Mouse (Mus musculus) E14TG2a.4 (cell line): ENCODE data around the gene Cuedc2.

Source experiments
- H3K27me3 ChIP-seq: 2 replicates; pipeline ENCODE4 v1.6.1; 2014; ENCODE audit warnings: low read length, control low read depth; ENCODE audit not compliant: insufficient read depth
- H3K36me3 ChIP-seq: 2 replicates; pipeline ENCODE4 v1.6.1; 2014; ENCODE audit warnings: low read length, control low read depth; ENCODE audit not compliant: insufficient read depth
- H3K4me1 ChIP-seq: replicated peaks from 2 replicates; pipeline ENCODE4 v1.6.1; 2014; ENCODE audit warnings: low read depth, low read length, control low read depth
- H3K4me3 ChIP-seq: replicated peaks from 2 replicates; pipeline ENCODE4 v1.5.1; 2014; ENCODE audit warnings: mild to moderate bottlenecking, low read length
- H3K9me3 ChIP-seq: 2 replicates; pipeline ENCODE4 v1.6.1; 2014; ENCODE audit warnings: low read length, control low read depth
- CTCF ChIP-seq: conservative IDR thresholded peaks from 2 replicates; pipeline ENCODE4 v1.5.1; 2014; ENCODE audit warnings: low read length
- NANOG ChIP-seq: IDR thresholded peaks from 2 replicates; pipeline ENCODE4 v1.6.1; 2014; ENCODE audit warnings: borderline replicate concordance, low read length, mixed read lengths
- POU5F1 ChIP-seq: IDR thresholded peaks from 2 replicates; pipeline ENCODE4 v1.6.1; 2014; ENCODE audit warnings: low read length, borderline replicate concordance

The Cuedc2 gene

GRCm38 (mm10) chr19:46300294-46301045 is 38.0 kb downstream of the Cuedc2 start:
- H3K4me3 ChIP-seq: no peak overlapping the region
- no peak for TF ChIP-seq NANOG
- TF ChIP-seq POU5F1: no peak
- no peak for TF ChIP-seq CTCF
- peaks cover 36% of the 10 kb centered on the region for H3K27me3 ChIP-seq
- H3K36me3 ChIP-seq: no peaks in the 10 kb centered on the region
- no peaks in the 10 kb centered on the region for H3K9me3 ChIP-seq
- H3K4me1 ChIP-seq: peaks cover 12% of the 10 kb centered on the region

GRCm38 (mm10) chr19:46296938-46297337 is 41.6 kb downstream of the Cuedc2 start:
- H3K4me1 ChIP-seq: no peaks in the 10 kb centered on the region
- H3K36me3 ChIP-seq: no peaks in the 10 kb centered on the region
- TF ChIP-seq NANOG (no peak), CTCF (no peak), POU5F1 (no peak)
- no peak overlapping the region for H3K4me3 ChIP-seq
- H3K9me3 ChIP-seq: no peaks in the 10 kb centered on the region
- peaks cover 35% of the 10 kb centered on the region for H3K27me3 ChIP-seq

GRCm38 (mm10) chr19:46290535-46291105 is 47.9 kb downstream of the Cuedc2 start:
- Histone ChIP-seq H3K4me1 (peaks cover 8% of the 10 kb centered on the region), H3K9me3 (no peaks in the 10 kb centered on the region), H3K27me3 (peaks cover 24% of the 10 kb centered on the region), H3K4me3 (no peak overlapping the region), H3K36me3 (peaks cover 14% of the 10 kb centered on the region)
- TF ChIP-seq CTCF (no peak), NANOG (no peak), POU5F1 (no peak)

GRCm38 (mm10) chr19:46287566-46287965 is 50.9 kb downstream of the Cuedc2 start:
- TF ChIP-seq NANOG (no peak), POU5F1 (no peak)
- H3K4me1 ChIP-seq: peaks cover 26% of the 10 kb centered on the region
- H3K9me3 ChIP-seq: no peaks in the 10 kb centered on the region
- H3K27me3 ChIP-seq: peaks cover 14% of the 10 kb centered on the region
- no peak overlapping the region for H3K4me3 ChIP-seq
- peaks cover 42% of the 10 kb centered on the region for H3K36me3 ChIP-seq

GRCm38 (mm10) chr19:46286926-46287325 is 51.6 kb downstream of the Cuedc2 start:
- no peak for TF ChIP-seq NANOG
- TF ChIP-seq POU5F1: no peak
- no peak for TF ChIP-seq CTCF
- Histone ChIP-seq H3K4me1 (peaks cover 32% of the 10 kb centered on the region), H3K27me3 (peaks cover 7% of the 10 kb centered on the region), H3K36me3 (peaks cover 42% of the 10 kb centered on the region), H3K4me3 (no peak overlapping the region), H3K9me3 (no peaks in the 10 kb centered on the region)

GRCm38 (mm10) chr19:46286047-46286446 is 52.5 kb downstream of the Cuedc2 start:
- no peaks in the 10 kb centered on the region for H3K9me3 ChIP-seq
- H3K4me1 ChIP-seq: peaks cover 32% of the 10 kb centered on the region
- TF ChIP-seq NANOG: no peak
- TF ChIP-seq CTCF: no peak
- TF ChIP-seq POU5F1: no peak
- no peak overlapping the region for H3K4me3 ChIP-seq
- H3K27me3 ChIP-seq: peaks cover under 1% of the 10 kb centered on the region
- peaks cover 50% of the 10 kb centered on the region for H3K36me3 ChIP-seq

- H3K4me1 ChIP-seq: peaks cover 32% of the 10 kb centered on the region
- H3K36me3 ChIP-seq: peaks cover 53% of the 10 kb centered on the region
- H3K4me3 ChIP-seq: no peak overlapping the region
- TF ChIP-seq POU5F1: no peak
- TF ChIP-seq CTCF: no peak
- TF ChIP-seq NANOG: no peak
- H3K9me3 ChIP-seq: no peaks in the 10 kb centered on the region
- H3K27me3 ChIP-seq: no peaks in the 10 kb centered on the region; the same call in 1 of the 2 replicates
Observed at GRCm38 (mm10) chr19:46285631-46286030, 52.9 kb downstream of the Cuedc2 start.

GRCm38 (mm10) chr19:46284686-46285085 is 53.8 kb downstream of the Cuedc2 start:
- Histone ChIP-seq H3K27me3 (no peaks in the 10 kb centered on the region; the same call in 1 of the 2 replicates), H3K36me3 (peaks cover 62% of the 10 kb centered on the region), H3K9me3 (no peaks in the 10 kb centered on the region), H3K4me3 (no peak overlapping the region), H3K4me1 (peaks cover 32% of the 10 kb centered on the region)
- TF ChIP-seq NANOG (no peak), POU5F1 (no peak), CTCF (no peak)
